Mouse (Mus musculus): ENCODE data around the gene Chadl.
A peak's percentile ranks its signal among the peaks of the same experiment; 100 is the strongest.

Chadl gene

DNA sequence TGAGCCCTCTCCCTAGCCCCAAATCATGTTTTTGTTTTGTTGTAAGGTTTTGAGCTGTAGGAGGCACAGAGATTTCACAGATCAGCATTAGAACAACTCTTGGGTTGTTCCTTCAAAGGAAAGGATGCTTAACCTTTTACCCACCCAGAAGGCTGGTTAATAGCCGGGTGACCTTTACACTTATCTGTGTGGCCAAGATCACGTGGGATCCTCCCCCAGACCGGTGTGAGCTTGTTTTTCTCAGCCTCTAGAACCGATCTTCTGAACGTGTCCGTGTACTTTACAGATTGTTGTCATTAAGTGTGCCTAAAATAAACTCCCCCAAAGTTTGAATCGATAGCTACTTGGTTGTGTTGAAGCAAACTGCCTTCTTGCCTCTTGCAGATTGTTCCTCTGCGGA lies 3.5 kb upstream of the Chadl start:
- DNase-seq (ENCODE audit: extremely low read depth, low read depth): no peak

DNA sequence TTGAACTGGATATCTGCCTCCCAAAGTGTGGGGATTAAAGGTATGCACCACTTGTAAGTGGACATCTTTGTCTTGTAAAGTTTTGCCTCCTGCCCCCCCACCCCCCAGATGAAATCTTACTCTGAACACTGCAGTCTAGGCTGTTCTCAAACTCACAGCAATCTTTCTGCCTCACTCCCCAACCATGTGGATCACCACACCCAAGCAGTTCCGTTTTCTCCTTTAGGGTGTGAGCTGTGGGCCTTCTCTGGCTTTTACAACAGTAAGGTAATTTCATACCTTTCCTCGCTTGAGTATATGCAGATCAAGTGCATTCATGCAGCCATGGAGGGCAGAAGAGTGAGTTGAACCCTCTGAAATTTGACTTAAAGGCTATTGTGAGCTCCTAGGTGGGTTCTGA lies 3.1 kb upstream of the Chadl start:
- DNase-seq (ENCODE audit: extremely low read depth, low read depth): peak; percentile 39

DNA sequence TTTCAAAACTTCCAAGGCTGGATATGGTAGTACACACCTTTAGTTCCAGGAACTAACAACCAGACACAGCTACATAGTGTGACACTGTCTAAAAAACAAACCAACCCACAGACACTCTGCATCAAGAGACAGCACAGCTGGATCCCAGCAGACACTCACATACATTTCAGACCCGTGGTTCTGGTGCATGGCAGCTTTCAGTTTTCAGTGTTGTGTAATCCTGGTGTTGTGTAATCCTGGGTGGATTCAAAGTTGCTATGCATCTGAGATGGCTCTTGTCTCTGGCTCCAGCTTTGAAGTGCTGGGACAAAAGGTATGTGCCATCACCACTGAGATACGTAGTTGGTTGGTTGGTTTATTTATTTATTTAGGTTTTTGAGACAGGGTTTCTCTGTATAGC lies 1.4 kb upstream of the Chadl start:
- no peak for DNase-seq (ENCODE audit: extremely low read depth, low read depth)

DNA sequence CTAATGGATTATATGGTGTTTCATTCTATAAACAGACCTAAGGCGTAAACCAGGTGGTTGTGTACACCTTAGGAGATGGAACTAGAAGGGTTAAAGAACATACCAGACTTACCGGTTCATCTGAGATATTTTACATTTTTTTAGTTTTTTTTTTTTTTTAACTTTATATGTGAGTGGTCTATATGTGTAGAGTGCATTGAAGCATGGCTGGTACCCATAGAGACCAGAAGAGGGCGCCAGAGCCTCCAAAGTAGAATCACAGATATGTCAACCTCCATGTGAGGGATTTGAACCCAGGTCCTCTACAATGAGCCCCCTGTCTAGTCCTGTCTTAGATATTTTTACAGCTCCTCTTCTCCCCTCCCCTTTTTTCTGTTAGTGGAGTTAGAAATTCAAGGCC lies 760 bp upstream of the Chadl start:
- DNase-seq (ENCODE audit: extremely low read depth, low read depth): peak; percentile 41

DNA sequence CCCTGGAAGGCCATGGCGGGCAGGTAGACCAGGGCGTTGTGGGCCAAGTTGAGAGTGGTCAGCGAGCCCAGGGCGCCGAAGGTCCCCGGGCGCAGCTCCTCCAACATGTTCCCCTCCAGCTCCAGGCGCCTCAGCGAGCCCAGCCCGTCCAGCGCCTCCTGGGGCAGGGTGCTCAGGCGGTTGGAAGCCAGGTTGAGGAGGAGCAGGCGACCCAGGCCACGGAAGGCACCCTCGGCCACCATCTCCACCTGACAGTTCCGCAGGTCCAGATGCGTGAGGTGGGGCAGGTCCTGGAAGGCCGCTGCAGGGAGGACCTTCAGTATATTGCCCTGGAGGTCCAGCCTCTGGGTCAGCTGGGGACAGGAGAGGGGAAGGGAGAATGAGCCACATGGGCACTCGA lies 2.2 kb downstream of the Chadl start:
- no peak for DNase-seq (ENCODE audit: extremely low read depth, low read depth)

DNA sequence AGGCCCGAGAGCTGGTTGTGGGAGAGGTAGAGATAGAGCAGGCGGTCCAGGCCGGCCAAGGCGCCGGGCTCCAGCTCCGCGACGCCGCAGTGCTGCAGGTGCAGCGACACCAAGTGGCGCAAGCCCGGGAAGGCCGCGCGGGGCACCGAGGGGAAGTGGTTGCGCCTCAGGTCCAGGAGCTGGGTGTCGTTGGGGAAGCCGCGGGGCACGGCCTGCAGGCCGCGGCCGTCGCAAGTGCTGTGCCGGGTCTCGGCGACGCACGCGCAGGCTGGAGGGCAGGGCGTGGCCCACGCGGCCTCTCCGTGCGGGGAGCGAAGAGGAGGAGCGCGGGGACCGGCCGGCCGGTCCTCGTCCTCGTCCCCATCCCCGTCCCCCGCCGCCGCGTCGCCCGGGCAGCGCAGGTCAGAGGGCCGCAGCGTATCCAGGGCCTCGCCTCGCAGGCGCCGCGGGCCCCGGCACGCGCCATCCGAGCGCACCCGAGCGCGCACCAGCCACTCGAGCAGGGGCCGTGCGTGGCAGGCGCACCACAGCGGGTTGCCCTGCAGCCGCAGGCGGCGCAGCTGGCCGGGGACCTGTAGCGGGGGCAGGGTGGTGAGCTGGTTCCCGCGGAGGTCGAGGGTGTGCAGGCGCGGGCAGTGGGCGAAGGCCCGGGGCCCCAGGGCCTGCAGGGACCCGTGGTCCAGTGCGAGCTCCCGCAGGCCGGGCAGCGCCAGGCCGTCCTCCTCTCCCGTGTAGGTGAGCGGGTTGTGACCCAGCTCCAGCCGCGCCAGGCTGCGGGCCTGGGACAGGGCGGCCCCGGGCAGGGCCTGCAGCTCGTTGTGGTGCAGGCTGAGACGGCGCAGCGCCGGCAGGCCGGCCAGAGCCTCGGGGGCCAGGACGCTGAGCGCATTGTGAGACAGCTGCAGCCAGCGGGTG lies 2.9 kb downstream of the Chadl start:
- peak; percentile 26 for DNase-seq (ENCODE audit: extremely low read depth, low read depth)

DNA sequence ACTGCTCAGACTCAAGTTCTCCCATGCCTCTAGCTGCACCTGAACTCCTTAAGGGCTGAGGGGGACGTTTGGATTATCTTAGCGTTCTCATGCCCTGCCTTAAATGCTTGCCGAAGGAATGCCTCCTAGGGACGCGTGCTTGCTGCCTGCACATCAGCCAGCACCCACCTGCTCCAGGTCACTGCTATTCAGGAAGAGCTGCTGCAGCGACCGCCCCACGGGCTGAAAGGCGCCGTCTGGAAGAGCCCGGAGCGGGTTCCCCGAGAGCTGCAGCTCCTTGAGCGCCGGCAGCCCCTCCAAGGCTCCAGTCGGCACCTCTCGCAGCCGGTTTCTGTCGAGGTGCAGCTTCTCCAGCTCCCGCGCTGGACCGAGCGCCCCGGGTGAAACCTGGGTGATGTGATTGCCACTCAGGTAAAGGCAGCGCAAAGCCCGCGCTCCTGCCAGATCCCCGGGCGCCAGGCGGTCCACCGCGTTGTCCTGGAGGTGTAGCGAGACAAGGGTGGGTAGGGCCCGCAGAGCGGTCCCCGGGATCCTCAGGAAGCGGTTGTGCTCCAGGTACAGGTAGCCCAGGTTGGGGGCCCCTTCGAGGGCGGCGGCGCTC lies 3.6 kb downstream of the Chadl start:
- DNase-seq (ENCODE audit: extremely low read depth, low read depth): no peak

DNA sequence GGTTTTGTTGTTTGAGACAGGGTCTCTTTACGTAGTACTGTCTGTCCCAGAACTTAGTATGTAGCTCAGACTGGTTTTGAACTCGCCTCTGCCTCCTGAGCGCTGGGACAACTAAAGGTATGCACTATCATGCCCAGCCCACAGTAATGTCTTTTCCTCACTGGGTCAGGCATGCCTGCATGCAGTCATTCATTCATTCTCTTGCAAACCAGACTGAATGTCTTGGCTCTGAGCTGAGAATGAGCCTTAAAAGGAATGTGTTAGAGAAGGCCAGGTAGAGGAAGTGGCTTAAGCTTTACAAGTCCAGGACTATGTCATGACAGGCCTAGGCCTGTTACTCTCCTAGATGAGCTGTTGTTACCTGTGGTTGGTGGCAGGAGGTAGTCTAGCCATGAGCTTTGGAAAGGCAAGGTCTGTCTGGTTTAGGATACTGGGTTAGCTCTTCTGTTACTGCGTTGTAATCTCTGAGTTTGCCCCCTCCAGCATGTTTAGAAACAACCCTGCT lies 16.7 kb downstream of the Chadl start:
- DNase-seq (ENCODE audit: extremely low read depth, low read depth): no peak

DNA sequence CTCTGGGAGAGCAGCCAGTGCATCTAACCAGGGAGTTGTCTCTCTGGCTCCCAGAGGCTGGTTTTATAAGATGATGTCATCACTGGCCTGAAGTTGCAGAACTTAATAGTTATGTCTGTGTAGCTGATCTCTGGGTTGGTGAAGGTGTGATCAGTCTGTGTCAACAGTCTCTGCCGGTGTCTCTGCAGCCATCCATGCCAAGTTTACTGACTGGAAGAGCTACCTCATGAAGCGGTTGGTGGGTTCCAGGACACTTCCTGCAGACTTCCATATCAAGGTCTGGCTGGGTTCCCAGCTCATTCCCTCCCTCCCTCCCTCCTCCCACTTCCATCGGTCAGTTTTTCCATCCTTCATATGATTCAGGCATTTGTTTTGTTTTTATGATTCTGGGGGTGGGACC lies 20.4 kb downstream of the Chadl start:
- no peak for DNase-seq (ENCODE audit: extremely low read depth, low read depth)

DNA sequence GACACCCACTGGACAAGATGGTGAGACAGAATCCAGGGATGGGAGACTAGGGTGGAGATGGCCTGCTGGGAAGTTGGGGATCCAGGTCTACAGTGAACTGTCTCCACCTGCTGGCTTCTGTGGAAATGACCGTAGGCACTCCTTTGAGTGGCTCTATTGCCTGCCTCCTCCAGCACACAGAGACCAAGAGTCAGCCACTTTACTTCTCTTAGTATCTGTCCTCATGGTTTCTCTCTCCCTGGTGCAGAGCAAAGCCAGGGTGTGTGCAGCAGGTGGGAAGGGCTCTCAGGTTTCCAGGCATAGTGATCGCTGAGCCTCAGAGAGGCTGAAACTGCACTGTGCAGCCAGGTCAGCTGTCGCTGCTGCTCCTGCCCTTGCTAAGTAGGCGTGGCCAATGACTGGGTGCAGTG lies 26.9 kb downstream of the Chadl start:
- no peak for DNase-seq (ENCODE audit: extremely low read depth, low read depth)

DNA sequence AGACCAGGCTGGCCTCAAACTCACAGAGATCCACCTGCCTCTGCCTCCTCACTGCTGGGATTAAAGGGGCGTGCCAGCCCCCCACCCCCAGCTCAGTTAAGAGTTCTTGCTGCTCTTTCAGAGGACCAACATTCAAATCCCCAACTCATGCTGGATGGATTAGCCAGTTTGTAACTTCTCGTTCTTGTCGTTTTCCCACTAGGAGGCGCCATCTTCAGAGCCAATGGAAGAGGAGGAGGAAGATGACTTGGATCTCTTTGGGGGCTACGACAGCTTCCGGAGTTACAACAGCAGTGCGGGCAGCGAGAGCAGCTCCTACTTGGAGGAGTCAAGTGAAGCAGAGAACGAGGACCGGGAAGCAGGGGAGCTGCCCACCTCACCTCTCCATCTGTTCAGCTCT lies 30.1 kb downstream of the Chadl start:
- no peak for DNase-seq (ENCODE audit: extremely low read depth, low read depth)

DNA sequence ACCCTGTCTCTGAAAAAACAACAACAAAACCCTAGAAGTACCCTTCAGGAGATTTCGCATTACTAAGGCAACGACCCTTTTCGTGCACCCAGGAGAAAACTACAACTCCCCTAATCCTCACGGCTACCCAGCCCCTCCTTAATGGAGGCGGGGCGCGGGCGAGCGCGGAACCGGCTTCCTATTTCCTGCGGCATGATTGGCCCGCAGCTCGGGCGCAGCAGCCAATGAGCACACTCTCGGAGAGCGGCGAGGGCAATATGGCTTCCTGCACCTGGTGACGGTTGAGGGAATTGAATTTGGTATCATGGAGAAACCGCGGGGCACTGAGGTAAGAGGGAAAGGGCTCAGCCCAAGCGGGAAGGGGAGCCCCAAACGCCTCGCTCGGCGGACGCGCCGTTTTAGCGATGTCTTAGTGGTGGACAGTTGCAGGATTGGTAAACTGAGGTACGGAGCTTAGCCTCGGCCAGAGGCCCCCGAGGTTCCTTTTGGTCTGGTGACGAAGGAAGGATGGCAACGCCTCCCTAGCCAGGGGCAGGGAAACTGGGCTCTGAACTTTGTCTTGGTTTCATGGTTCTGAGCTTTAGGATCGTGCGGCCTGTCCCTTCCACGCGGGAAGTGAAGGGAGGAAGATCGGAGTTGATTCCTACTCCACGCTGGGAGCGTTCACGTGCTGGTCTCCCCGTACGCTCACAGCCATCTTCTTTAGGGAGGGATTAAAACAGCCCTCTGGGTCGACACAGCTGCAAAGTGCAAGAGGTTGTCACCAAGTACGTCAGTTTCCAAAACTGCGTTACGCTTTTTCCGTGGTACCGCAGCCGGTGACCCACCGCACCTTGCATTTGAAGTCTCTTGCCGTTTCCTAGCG lies 33.2 kb downstream of the Chadl start, which contains the start of gene L3mbtl2:
L3mbtl2 (plus strand) TSS at position 193 of the 865 bp plus-strand sequence.
- DNase-seq (ENCODE audit: extremely low read depth, low read depth): peak; percentile 75

DNA sequence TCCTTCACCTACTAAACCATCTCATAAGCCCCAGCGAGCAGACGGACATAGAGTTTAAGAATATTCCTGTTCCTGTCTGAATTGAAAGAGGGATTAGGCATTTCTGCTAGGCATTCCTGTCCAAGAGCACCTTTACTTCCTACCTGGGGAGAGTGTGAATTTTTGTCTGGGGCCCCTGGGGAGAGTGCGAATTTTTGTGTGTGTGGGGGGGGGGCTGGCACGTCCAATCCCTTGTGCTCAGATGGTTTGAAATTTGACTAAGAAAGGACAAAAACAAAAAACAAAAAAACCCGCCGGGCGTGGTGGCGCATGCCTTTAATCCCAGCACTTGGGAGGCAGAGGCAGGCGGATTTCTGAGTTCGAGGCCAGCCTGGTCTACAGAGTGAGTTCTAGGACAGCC lies 33.8 kb downstream of the Chadl start:
- no peak for DNase-seq (ENCODE audit: extremely low read depth, low read depth)

DNA sequence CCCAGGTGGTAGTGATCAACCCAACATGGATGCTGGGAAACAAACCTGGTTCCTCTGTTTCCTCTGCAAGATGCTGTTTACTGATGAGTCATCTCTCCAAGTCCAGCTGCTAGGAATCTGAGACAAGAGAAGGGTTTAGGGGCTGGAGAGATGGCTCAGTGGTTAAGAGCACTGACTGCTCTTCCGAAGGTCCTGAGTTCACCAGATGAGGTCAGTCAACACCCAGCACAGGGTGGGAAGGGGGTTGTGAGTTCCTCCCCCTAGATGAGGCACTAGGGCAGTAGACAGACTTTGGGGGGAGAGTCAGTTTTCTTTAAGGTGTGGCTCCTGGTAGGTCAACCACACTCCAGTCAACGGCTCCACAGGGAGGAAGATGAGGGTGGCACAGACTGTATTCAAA lies 35.4 kb downstream of the Chadl start:
- DNase-seq (ENCODE audit: extremely low read depth, low read depth): no peak

DNA sequence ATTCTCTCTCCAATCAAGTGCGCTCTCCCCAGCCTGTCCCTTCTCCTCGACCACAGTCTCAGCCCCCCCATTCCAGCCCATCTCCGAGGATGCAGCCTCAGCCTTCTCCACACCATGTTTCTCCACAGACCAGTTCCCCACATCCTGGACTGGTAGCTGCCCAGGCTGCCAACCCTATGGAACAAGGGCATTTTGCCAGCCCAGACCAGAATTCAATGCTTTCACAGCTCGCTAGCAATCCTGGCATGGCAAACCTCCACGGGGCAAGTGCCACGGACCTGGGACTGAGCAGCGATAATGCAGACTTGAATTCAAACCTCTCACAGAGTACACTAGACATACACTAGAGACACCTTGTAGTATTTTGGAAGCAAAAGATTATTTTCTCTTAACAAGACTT lies 46.5 kb downstream of the Chadl start:
- no peak for DNase-seq (ENCODE audit: extremely low read depth, low read depth)

DNA sequence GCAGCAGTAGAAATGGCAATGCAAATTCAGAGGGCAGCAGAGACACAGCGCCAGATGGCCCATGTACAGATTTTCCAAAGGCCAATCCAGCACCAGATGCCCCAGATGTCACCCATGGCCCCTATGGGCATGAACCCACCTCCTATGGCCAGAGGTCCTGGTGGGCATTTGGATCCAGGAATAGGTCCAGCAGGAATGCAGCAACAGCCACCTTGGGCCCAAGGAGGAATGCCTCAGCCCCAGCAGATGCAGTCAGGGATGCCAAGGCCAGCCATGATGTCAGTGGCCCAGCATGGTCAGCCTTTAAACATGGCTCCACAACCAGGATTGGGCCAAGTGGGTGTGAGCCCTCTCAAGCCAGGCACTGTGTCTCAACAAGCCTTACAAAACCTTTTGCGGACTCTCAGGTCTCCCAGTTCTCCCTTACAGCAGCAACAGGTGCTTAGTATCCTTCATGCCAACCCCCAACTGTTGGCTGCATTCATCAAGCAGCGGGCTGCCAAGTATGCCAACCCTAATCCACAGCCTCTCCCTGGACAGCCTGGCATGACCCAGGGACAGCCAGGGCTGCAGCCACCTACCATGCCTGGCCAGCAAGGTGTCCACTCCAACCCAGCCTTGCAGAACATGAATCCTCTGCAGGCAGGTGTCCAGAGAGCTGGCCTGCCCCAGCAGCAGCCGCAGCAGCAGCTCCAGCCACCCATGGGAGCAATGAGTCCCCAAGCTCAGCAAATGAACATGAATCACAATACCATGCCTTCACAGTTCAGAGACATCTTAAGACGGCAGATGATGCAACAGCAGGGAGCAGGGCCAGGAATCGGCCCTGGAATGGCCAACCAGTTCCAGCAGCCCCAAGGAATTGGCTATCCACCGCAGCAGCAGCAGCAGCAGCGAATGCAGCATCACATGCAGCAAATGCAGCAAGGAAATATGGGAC lies 47.3 kb downstream of the Chadl start:
- no peak for DNase-seq (ENCODE audit: extremely low read depth, low read depth)
